Mouse (Mus musculus) testis, adult 2 months (tissue): ENCODE results near the gene Shank2. TPM values are rescaled to one million over a fixed set of nuclear protein-coding genes. Genes with fewer than 3 reads are reported as not detected.

Source experiments
- H3K27ac ChIP-seq: fragments of 200-500 bp; 2 replicates; pipeline ENCODE4 v1.5.1; 2012; ENCODE audit warnings: low read depth, low read length; ENCODE audit not compliant: control insufficient read depth, insufficient read depth
- H3K27me3 ChIP-seq: fragments of 200-500 bp; 2 replicates; pipeline ENCODE4 v1.6.1; 2012; ENCODE audit warnings: mild to moderate bottlenecking, low read length, moderate library complexity; ENCODE audit not compliant: control insufficient read depth, insufficient read depth
- H3K36me3 ChIP-seq: fragments of 200-500 bp; 2 replicates; pipeline ENCODE4 v1.6.1; 2012; ENCODE audit warnings: mild to moderate bottlenecking, low read length; ENCODE audit not compliant: control insufficient read depth, insufficient read depth
- H3K4me1 ChIP-seq: fragments of 200-500 bp; 2 replicates; pipeline ENCODE4 v1.6.1; 2012; ENCODE audit warnings: low read length; ENCODE audit not compliant: control insufficient read depth, insufficient read depth
- H3K4me3 ChIP-seq: fragments of 200-500 bp; 2 replicates; pipeline ENCODE4 v1.5.1; 2012; ENCODE audit warnings: low read depth, mild to moderate bottlenecking, low read length, moderate library complexity, mixed read lengths; ENCODE audit not compliant: control insufficient read depth
- CTCF ChIP-seq: fragments of 200-500 bp; IDR thresholded peaks from 2 replicates; pipeline ENCODE4 v1.5.1; 2012; ENCODE audit warnings: low read depth, mild to moderate bottlenecking, inconsistent platforms, low read length, moderate library complexity; ENCODE audit not compliant: control insufficient read depth, insufficient read depth, insufficient replicate concordance
- POLR2A ChIP-seq: fragments of 200-500 bp; IDR thresholded peaks from 2 replicates; pipeline ENCODE4 v1.6.1; 2012; ENCODE audit warnings: low read depth, mild to moderate bottlenecking, inconsistent platforms, low read length, moderate library complexity; ENCODE audit not compliant: control insufficient read depth
- polyA plus RNA-seq: library from polyadenylated mRNA; depleted of rRNA; stranded (reverse); fragments of >200 nt; gene quantifications from 2 replicates; pipeline ENCODE4 v1.2.3, GENCODE M21; 2012

Shank2 gene
- polyA plus RNA-seq, 1 experiment: 34.7 TPM

DNA sequence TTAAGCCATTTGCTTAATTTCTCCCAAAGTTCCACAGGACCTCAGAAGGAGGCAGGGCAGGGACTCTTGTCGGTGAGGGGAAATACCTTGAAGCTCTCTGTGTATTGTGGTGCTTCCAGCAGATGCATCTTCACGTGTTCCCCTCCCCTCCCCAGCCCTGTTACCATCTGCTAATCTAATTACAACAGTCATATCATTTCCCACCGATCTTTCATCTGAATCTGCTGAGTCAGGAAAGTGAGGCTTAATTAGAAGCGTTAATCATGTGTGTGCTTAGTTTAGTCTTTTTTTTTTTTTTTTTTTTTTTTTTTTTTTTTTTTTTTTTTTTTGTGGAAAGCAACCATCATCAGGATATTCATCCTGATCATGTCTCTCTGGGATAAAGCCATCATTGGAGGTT, 256.6 kb downstream of the Shank2 start:
- no peak overlapping the region for H3K4me3 ChIP-seq
- no peak for TF ChIP-seq POLR2A
- no peak overlapping the region for H3K27ac ChIP-seq

DNA sequence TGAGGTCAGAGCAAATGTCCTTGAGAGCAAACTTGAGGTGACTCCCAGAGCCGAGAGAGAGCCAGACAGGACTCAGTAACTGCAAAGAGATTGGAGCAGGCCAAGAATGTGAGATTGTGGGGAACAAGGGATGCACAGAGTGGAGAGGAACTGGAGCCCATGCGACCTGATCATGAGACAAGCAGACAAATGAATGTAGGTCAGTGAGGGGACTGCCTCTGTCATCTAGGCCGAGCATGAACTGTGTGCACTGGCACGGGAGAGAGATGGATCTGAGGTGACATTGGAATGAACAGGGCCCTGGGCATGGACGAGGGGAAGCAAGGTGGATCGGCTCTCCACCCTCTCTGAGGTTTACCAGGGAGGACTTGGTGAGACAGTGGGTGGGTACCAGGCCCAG, 260.9 kb downstream of the Shank2 start:
- TF ChIP-seq POLR2A: no peak
- no peak for TF ChIP-seq CTCF
- no peak overlapping the region for H3K27ac ChIP-seq
- H3K36me3 ChIP-seq: no peaks in the 10 kb centered on the region
- H3K4me3 ChIP-seq: no peak overlapping the region
- no peaks in the 10 kb centered on the region for H3K4me1 ChIP-seq
- no peaks in the 10 kb centered on the region for H3K27me3 ChIP-seq

More for the DNA sequence above, 256.6 kb downstream of the Shank2 start:
- no peaks in the 10 kb centered on the region for H3K27me3 ChIP-seq
- no peaks in the 10 kb centered on the region for H3K4me1 ChIP-seq
- no peaks in the 10 kb centered on the region for H3K36me3 ChIP-seq

DNA sequence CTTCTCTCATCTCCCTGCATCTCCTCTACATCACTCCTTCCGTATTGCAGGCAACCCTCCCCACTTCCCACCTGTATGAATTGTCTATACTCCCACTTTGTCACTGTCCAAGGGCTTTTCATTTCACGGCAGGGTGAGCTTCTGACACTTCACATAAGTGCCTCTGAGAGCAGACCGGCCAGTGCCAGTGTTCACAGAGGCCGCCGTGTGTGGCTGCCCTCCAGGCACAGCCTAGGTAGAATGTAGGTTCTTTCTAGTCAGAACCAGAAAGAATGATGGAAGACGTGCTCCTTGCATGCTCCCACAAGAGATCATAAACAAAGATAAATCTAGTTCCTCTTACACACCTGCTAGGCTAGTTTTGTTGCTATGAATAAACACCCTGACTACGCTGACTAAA, 265.0 kb downstream of the Shank2 start:
- no peak for TF ChIP-seq POLR2A
- TF ChIP-seq CTCF: no peak
- no peaks in the 10 kb centered on the region for H3K27me3 ChIP-seq

DNA sequence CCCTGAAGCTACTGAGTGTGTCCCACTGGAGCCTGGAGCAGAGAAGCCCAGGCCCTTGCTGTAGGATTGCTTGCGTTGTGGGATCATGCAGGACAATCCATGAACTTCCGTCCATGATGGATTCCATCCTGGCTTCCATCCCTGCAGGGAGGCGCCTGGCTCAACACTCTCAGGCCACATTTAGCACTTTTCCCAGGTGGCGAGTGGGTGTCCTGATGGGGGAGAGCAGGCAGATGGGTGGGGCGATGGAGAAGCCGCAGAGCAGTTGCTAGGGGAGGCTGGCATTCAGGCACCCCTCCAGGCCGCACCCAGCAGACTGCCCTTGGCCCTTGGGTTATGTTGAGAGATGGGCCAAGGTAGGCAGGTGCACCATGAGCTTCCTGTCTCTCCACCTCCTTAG, 266.6 kb downstream of the Shank2 start:
- H3K36me3 ChIP-seq: no peaks in the 10 kb centered on the region
- H3K27ac ChIP-seq: no peak overlapping the region
- no peak for TF ChIP-seq POLR2A
- no peak for TF ChIP-seq CTCF
- no peak overlapping the region for H3K4me3 ChIP-seq
- H3K4me1 ChIP-seq: no peaks in the 10 kb centered on the region
- no peaks in the 10 kb centered on the region for H3K27me3 ChIP-seq

More for the DNA sequence above, 265.0 kb downstream of the Shank2 start:
- H3K36me3 ChIP-seq: no peaks in the 10 kb centered on the region
- H3K27ac ChIP-seq: no peak overlapping the region
- H3K4me1 ChIP-seq: no peaks in the 10 kb centered on the region
- H3K4me3 ChIP-seq: no peak overlapping the region

DNA sequence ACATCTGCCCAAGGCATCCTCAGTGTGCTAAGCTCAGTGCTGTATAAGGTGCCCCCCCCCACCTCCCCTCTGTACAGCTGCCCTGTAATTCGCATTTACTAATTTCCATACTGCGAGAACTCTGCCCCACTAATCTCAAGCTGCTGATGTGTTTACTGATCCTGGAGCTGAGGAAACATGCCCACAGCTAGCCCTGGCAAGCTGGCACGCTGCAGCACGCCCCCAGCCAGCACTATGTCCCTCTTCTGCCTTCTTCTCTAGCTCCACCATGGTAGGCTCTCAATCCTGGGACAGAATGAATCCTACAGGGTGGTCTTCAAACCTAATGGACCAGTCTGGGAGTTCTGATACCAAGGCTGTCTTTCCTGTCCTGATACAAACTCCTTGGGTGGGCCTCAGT, 267.1 kb downstream of the Shank2 start:
- H3K27me3 ChIP-seq: no peaks in the 10 kb centered on the region
- TF ChIP-seq CTCF (no peak), POLR2A (no peak)
- H3K4me1 ChIP-seq: no peaks in the 10 kb centered on the region
- no peak overlapping the region for H3K27ac ChIP-seq
- H3K4me3 ChIP-seq: no peak overlapping the region
- H3K36me3 ChIP-seq: no peaks in the 10 kb centered on the region

DNA sequence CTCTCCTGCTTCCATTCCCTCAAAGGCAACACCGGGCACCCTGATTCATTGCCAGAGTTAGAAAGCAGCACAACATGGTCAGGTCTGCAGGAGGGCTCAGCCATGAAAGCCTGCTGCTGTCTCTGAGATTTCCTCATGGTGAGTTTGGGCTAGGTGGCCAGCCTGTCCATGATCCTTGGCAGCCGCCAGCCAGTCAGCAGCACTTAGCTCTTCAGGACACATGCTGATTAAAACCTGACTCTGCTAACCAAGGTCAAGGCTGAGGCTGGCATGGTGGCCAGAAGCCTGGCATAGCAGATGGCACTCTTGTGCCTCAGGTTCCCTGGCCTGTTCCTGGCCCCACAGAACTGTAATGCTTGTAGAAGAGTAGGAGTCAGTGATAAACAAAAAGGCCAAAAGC, 269.3 kb downstream of the Shank2 start:
- no peaks in the 10 kb centered on the region for H3K27me3 ChIP-seq
- no peaks in the 10 kb centered on the region for H3K4me1 ChIP-seq
- no peaks in the 10 kb centered on the region for H3K36me3 ChIP-seq
- H3K4me3 ChIP-seq: no peak overlapping the region
- H3K27ac ChIP-seq: no peak overlapping the region
- TF ChIP-seq POLR2A (no peak), CTCF (no peak)

DNA sequence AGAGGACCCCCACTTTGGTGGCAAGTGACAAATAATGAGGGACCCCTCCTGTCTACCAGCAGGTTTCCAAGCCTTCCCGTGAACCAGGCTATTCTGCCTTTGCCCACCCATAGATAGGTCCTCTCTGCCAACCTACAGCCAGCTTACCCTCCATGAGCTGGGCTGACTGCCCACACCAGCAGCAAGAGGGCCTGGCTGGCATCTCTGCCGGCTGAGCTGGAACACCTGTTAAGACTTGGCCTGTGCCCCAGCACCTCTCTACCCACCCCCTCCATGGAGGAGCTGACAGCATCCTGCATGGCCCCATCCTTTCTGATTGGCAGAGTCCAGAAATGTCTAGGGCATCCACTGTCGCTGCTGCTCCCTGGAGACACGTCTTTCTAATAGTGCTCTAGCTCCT, 277.0 kb downstream of the Shank2 start:
- Histone ChIP-seq H3K27ac (no peak overlapping the region), H3K27me3 (no peaks in the 10 kb centered on the region), H3K4me1 (no peaks in the 10 kb centered on the region), H3K4me3 (no peak overlapping the region), H3K36me3 (no peaks in the 10 kb centered on the region)
- TF ChIP-seq POLR2A (no peak), CTCF (no peak)

DNA sequence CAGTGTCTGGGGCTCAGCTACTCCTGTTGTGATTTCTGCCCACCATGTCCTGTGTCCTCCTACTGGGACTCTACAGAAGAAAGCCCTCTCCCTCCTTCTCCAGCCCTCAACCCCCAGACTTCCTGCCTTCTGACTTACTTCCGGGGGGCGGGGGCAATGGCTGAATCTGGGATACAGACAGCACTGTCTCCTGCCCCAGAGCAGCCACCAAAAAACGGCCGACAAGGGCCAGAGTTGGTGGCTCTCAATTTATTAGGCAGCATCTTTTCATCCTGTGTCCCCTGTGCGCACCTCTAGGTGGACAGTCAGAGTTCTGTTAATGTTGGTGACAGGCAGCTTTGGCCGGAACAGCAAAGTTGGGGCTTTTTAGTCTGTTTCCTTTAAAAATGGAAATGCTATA, 282.0 kb downstream of the Shank2 start:
- H3K27ac ChIP-seq: no peak overlapping the region
- no peaks in the 10 kb centered on the region for H3K36me3 ChIP-seq
- H3K4me3 ChIP-seq: no peak overlapping the region
- H3K4me1 ChIP-seq: no peaks in the 10 kb centered on the region
- H3K27me3 ChIP-seq: no peaks in the 10 kb centered on the region
- TF ChIP-seq POLR2A (no peak), CTCF (no peak)
